In the genomic region with DNA sequence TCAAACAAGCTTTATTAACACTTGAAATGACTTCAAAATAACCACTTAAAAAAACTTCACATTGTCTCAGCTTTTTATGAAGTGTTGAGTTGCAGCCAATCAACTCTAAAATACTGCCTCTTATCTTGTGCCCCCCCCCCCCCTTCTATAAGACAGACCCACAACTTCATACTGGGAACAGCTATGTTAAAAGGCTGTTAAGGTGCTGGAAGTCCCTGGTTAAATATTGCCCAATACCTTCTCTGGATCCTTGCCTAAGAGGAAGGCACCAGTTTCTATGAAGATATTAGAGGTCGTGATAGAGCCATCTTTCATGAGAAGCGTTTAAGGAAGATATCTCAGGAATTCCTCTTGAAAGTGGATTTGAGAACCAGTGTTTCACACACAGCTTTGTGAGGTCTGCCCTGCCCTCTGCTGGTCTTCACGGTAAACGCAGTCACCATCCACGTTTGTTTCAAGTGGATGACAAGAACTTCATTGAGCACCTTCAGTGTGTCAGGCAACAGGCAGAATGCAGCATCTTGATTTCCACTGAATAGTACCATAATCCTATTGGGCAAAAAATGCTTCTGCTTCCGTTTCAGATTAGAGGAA, we compare ENCODE assay signal across 8 mouse cellular contexts.
DNase-seq lines count a peak whose midpoint lies in the region; ATAC-seq and TF ChIP-seq lines count a peak whose summit lies in the region.

No protein-coding gene starts in this region.

- H3K4me3 ChIP-seq in spleen, adult 2 months (ENCODE audit: extremely low read depth, insufficient read depth, insufficient read length), result no peak overlapping the region
- H3K4me3 ChIP-seq in limb, embryonic 14.5 days (replicated peaks; ENCODE audit: low read length), result no peak overlapping the region
- no peak overlapping the region for H3K4me3 ChIP-seq in neural tube, embryonic 13.5 days

- no peak overlapping the region for H3K27ac ChIP-seq in spleen, adult 2 months (ENCODE audit: insufficient read depth, low read length)
- no peak overlapping the region for H3K27ac ChIP-seq in limb, embryonic 14.5 days (replicated peaks; ENCODE audit: low read depth, low read length)
- no peak overlapping the region for H3K27ac ChIP-seq in neural tube, embryonic 13.5 days (replicated peaks)

- peak; percentile 60; the same call in 1 of the 2 replicates for TF ChIP-seq CTCF in spleen, adult 2 months (IDR thresholded peaks at IDR 0.05; ENCODE audit: extremely low read depth, insufficient read depth, insufficient read length, insufficient replicate concordance)

- H3K27me3 ChIP-seq in spleen, adult 2 months (ENCODE audit: control insufficient read depth, insufficient read depth, low read length), result no peaks in the 10 kb centered on the region
- no peaks in the 10 kb centered on the region for H3K27me3 ChIP-seq in limb, embryonic 14.5 days (ENCODE audit: control insufficient read depth, insufficient read depth, low read length)
- no peaks in the 10 kb centered on the region for H3K27me3 ChIP-seq in neural tube, embryonic 13.5 days

- TF ChIP-seq POLR2A in spleen, adult 2 months (IDR thresholded peaks at IDR 0.05; ENCODE audit: low read depth, low read length), result no peak
- no peak for TF ChIP-seq POLR2A in limb, embryonic 14.5 days (IDR thresholded peaks at IDR 0.05; ENCODE audit: borderline replicate concordance, extremely low read depth, insufficient read depth, insufficient read length)

- peak; percentile 61; the same call in 1 of the 2 replicates for ATAC-seq in cerebellum, adult (ENCODE audit: insufficient number of reproducible peaks, low FRiP score, low TSS enrichment)
- peak; percentile 83 for ATAC-seq in frontal cortex, adult (ENCODE audit: low TSS enrichment)
- ATAC-seq in limb, embryonic 14.5 days (ENCODE audit: low FRiP score, low read depth), result no peak
- 0 out of 2 replicates have a peak, but pooled peaks have one; percentile 32 for ATAC-seq in neural tube, embryonic 13.5 days (ENCODE audit: low read depth)

- 5% methylated on average over 6 of the region's 6 CpGs for WGBS in spleen, adult 2 months
- WGBS in limb, embryonic 14.5 days, result 4% methylated on average over 6 of the region's 6 CpGs
- WGBS in neural tube, embryonic 13.5 days, result 6% methylated on average over 6 of the region's 6 CpGs

- peak in 1 of 2 experiments; percentile 26 for DNase-seq in spleen, adult 2 months (ENCODE audit: low read depth in 1 of 2, low spot score in 2 of 2)
- no peak for DNase-seq in spleen, adult 12 weeks (ENCODE audit: low spot score)
- peak; percentile 88 for DNase-seq in kidney, adult 9 months
- DNase-seq in limb, embryonic 14.5 days (ENCODE audit: low spot score), result peak; percentile 65
- peak; percentile 67 for DNase-seq in thymus, postnatal 4 days

- H3K9me3 ChIP-seq in limb, embryonic 14.5 days (ENCODE audit: control insufficient read depth, low read length), result no peaks in the 10 kb centered on the region
- no peaks in the 10 kb centered on the region for H3K9me3 ChIP-seq in neural tube, embryonic 13.5 days

- no peak overlapping the region for H3K9ac ChIP-seq in limb, embryonic 14.5 days (ENCODE audit: low read depth, low read length, severe bottlenecking)
- H3K9ac ChIP-seq in neural tube, embryonic 13.5 days, result no peak overlapping the region

- no peaks in the 10 kb centered on the region for H3K36me3 ChIP-seq in spleen, adult 2 months (ENCODE audit: control insufficient read depth, insufficient read depth, low read length)
- no peaks in the 10 kb centered on the region for H3K36me3 ChIP-seq in limb, embryonic 14.5 days (ENCODE audit: control insufficient read depth, insufficient read depth, low read length)
- H3K36me3 ChIP-seq in neural tube, embryonic 13.5 days, result no peaks in the 10 kb centered on the region

- no peaks in the 10 kb centered on the region for H3K4me1 ChIP-seq in spleen, adult 2 months (ENCODE audit: control insufficient read depth, insufficient read depth, insufficient read length)
- no peaks in the 10 kb centered on the region for H3K4me1 ChIP-seq in limb, embryonic 14.5 days (ENCODE audit: control insufficient read depth, insufficient read depth, low read length)
- peaks cover 12% of the 10 kb centered on the region; the same call in 1 of the 2 replicates for H3K4me1 ChIP-seq in neural tube, embryonic 13.5 days (replicated peaks)

- H3K4me2 ChIP-seq in limb, embryonic 14.5 days (replicated peaks; ENCODE audit: low read depth, low read length, severe bottlenecking), result no peak overlapping the region
- H3K4me2 ChIP-seq in neural tube, embryonic 13.5 days, result no peak overlapping the region
